Mouse (Mus musculus) 3T3-L1 (cell line): ENCODE data around the gene Sytl2.
A peak's percentile ranks its signal among the peaks of the same experiment; 100 is the strongest.

Source experiments
- DNase-seq: peaks from one replicate; pipeline ENCODE4 v3.0.0-alpha.2; 2015; ENCODE audit warnings: low read depth, low spot score

Gene Sytl2

GRCm38 (mm10) chr7:90308003-90308402, 6.0 kb downstream of the Sytl2 start:
- peak; percentile 69 for DNase-seq

DNA sequence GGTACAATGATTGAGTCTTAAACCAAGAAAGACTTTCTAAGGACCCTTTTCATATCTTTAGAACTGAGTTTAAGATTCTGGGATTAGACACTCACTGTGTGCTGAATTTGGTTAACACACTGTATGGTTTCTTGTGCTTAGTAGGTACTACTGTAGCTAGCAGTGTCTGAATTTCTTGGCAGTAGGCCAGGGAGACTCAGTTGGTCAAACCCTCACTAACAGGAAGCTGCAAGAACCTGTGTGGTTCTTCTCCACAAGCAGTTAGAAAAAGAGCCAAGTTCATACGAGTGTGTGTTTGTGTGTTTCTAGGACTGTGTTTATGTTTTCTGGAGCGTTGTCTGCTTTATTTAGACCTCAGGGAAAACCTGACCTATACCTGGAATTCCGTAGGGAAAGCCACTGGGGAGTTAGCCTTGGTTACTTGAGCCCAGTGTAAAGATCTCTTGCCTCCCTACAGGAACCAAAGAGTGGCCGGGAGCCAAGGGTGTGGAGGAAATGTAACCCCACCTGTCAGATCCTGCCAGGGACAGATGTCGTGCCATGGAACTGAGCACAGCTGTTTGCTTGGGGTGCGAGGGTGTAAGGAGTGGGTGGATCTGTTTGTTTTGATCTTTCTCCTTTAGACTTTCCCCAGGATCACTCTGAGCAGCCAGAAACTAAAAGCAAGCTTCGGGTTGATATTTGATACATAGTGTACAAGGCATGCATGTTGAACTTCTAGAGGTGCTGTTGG, 10.3 kb downstream of the Sytl2 start:
- no peak for DNase-seq

DNA sequence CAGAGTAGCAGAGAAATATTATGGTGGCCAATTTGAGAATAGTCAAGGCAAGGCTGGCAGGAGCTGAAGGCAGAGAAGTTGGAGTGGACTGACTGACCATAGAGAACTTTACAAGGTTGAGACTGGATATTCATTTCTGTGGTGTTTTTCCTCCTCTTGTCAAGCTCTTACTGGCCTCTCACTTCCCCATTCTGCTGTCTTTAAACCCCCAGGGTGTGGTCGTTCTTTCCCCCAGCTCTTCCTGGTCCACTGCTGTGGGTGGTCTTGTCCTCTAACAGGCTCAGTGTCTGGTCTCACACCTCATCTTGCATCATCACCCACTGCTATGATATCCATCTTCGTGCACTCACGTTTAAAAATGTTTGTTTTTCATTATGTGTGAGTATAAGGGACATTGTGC, 11.4 kb downstream of the Sytl2 start:
- no peak for DNase-seq

- no peak for DNase-seq
Measured at GRCm38 (mm10) chr7:90316823-90317222, 14.8 kb downstream of the Sytl2 start.

GRCm38 (mm10) chr7:90319446-90319845, 17.4 kb downstream of the Sytl2 start:
- DNase-seq = no peak

GRCm38 (mm10) chr7:90320124-90320523, 18.1 kb downstream of the Sytl2 start:
- DNase-seq = no peak

DNA sequence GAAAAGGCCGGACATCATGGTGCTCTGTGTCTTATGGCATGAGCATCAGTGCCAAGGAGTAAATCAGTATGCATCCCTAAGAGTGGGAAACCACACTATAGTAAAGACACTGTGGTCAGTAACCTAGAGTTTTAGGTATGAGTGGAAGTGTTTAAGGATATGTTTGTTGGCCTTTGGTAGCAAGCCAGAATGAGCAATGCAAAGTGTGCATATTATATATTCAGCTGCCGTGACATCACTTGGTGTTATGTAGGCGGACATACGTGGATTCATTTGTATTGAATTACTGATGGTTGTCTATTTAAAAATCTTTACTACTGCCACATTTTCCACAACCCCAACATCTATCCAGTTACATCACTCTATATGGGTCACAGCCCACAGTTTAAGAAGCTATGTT, 23.1 kb downstream of the Sytl2 start:
- peak; percentile 29 for DNase-seq

DNA sequence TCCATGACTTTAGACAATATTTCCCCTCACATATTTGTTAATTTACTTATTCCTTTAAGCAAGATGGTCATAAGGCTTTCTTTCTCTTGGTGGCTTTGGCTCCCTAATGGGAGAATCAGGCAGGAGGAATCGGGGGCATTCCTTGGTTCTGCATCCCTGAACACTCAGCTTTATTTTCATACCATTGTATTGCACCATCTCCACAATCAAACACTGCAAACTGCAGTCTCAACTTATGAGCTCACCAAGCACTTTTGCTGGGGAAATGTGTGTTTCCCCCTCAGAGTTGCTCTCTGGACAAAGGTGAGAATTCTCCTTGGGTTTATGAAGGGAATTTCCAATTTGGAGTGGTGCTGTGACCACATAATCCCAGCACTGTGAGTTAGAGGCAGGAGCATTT, 28.1 kb downstream of the Sytl2 start:
- DNase-seq = no peak

DNA sequence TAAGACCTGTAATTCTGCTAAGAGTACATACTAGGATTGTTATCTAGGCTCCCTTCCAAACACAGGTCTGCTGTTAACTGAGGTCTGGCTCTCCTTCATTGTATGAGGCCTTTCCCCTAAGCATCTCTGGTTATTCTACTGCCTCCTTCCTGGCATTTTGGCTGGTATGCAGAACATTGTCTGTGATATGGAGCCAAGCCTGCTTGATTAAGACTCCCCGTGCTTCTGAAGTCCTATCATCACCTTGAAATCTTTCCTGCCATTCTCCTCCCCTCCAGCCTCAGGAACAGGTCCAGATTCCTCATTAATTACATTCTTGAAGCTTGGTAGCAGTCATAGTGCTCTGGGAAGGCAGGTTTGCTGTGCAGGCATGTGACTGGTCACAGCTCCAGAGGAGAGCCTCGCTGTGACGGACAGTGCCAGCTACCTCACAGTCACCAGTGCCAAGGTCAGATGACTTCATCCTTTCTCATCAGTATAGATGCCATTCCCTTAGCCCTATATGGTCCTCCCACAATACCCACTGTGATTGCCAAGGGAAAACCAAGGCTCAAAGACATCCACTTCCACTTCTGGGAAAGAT, 30.5 kb downstream of the Sytl2 start:
- peak; percentile 50 for DNase-seq

- no peak for DNase-seq
Measured at GRCm38 (mm10) chr7:90334362-90334761, 32.3 kb downstream of the Sytl2 start.

GRCm38 (mm10) chr7:90334831-90335230, 32.8 kb downstream of the Sytl2 start:
- DNase-seq = no peak

DNA sequence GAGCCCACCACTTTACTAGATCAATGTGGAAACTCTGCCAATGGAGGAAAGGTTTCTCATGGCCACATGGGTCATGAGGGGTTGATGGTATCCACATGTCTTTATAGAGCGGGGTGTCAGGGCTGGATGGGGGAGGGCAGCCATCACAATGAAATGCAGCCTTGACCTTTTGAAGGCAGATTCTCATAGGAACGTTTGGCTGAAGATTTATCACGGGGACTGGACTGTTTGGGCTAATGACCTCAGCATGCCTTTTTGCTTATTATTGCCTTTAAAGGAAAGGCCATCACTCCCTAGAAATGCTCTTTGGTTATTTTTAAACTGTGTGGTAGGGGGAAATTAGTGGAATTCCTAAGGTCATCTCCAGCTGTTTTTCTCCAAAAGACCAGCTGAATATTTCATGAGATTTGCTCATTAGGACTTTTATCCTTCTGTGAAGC, 33.7 kb downstream of the Sytl2 start:
- DNase-seq = no peak

GRCm38 (mm10) chr7:90341212-90341957, 39.3 kb downstream of the Sytl2 start:
- DNase-seq = no peak

DNA sequence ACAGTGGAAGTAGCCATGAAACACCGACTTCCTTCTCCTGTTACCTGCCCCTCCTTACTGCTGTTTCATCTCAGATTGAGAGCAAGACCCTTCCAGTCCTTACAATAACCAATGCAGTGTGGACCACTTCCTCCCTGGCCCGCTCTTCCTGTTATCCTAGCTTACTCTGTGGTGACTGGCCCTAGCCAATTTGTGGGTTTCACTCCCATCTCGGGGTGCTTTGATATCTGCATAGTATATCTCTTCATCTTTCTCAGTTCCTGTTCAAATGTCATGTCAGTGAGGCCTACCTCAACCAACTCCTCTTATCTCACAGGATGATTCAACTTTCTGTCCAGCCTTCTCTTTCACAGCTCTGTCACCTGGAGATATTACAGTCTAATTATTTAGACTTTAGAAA, 42.9 kb downstream of the Sytl2 start:
- DNase-seq = no peak

GRCm38 (mm10) chr7:90347779-90348437, 45.9 kb downstream of the Sytl2 start:
- no peak for DNase-seq

GRCm38 (mm10) chr7:90349014-90349413, 47.0 kb downstream of the Sytl2 start:
- DNase-seq = no peak

DNA sequence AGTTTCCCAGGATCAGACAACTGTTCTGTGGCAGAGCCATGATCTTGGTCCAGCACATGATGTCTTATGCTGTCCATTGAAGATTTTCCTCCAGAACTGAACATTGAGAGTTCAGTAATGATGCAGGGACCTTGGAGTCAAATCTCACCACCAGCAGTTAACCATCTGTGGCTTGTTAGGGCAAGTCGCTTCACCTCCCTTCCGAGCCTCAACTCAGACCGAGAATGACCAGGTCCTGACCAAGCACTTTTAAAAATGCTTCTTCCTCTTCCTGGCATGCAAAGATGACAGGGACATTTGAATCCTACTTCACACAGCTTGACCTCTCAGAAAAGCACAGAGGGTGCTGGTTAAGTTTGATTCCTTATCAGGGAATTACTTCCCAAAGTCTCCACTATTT, 50.1 kb downstream of the Sytl2 start:
- DNase-seq = no peak

DNA sequence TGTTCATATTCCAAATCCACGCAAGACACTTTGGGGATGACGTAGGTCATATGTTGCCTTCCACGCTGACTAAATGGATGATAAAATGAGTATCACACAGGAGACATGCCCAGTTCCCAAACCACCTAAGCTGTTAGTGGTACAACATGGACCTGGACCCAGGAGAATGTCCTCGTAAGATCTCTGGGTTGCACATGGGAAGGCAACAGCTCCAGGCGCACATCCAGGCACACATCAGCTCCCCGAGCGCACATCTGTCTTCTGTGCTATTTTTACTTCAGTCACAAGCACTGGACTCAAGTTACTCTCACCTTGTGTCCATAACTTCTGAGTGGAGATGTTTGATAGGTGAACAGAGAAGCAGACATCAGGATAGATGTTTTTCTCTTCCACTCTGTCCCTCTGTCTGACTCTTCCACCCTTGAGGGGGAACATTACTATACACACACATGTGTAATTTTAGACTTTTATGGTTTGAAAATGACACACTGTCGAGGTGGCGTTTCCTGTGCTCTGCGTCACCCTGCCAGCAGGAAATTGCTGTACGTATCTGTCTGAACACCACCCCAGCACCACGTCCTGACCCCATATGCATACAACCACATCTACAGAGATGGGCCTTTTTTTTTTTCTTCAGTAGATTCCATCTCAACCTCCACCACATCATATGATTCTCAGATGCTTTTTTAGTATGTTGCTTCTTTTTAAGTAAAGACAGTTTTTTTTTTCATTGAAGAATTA, 51.6 kb downstream of the Sytl2 start:
- no peak for DNase-seq

GRCm38 (mm10) chr7:90354229-90354604, 52.2 kb downstream of the Sytl2 start:
- no peak for DNase-seq

DNA sequence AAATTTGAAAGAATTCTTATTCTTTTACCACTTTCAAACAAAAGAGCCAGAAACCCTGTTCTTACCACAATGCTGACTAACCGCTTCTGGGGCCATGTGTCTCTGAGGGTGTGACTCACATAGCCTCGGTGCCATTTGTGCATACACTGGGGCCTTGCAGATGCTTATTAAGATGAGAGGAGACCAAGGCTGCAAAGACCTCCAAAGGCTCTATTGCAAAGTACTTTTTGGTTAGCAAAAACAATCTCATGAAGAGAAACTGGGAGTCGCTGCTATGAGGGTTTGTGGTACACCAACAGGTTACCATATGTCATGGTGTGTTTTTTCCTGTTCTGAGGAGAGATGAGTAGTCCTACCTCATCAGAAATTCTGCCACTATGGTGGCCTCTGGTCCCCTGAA, 53.4 kb downstream of the Sytl2 start:
- DNase-seq = peak; percentile 73

DNA sequence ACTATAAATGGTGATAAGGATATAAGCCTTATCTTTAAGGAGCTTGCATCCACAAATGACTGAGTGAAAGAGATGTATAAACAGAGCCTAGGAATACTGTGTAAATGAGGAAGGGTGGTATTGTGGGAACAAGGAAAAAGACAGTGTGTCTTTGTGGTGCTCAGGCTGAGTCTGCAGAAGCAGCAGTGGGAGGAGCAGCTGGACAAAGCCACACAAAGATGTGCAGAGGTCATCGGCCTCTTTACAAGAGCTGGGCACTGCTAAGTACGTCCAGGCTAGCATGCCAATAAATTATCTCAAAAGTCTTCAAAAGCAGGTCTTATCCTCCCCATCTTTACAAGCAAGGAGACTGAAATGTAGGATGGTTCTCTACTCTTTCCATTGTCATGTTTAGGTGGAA, 53.9 kb downstream of the Sytl2 start:
- DNase-seq = no peak

GRCm38 (mm10) chr7:90362788-90363187, 60.7 kb downstream of the Sytl2 start:
- no peak for DNase-seq
